Mouse (Mus musculus) brain, embryonic 18.5 days (tissue): ENCODE data around the gene Dmrt1.
"Not testable (repeated sequence)": the region's sequence is repeated elsewhere in the genome, so short reads cannot be mapped to it uniquely, and the experiment has no call there.

Source experiments
- DNase-seq: peaks from one replicate; pipeline ENCODE4 v3.0.0-alpha.2; 2012; ENCODE audit warnings: low read depth, low spot score

Gene Dmrt1

GRCm38 (mm10) chr19:25505360-25506196, at the start of gene Dmrt1:
TSS of gene Dmrt1 (plus strand) at chr19:25505618.
- DNase-seq = no peak

GRCm38 (mm10) chr19:25460760-25461159, 44.7 kb upstream of the Dmrt1 start:
- DNase-seq = no peak

GRCm38 (mm10) chr19:25461553-25462320, 43.7 kb upstream of the Dmrt1 start:
- DNase-seq = no peak

GRCm38 (mm10) chr19:25475806-25476205, 29.6 kb upstream of the Dmrt1 start:
- DNase-seq = not testable (repeated sequence)

GRCm38 (mm10) chr19:25479152-25479669, 26.2 kb upstream of the Dmrt1 start:
- no peak for DNase-seq

GRCm38 (mm10) chr19:25480820-25481219, 24.6 kb upstream of the Dmrt1 start:
- no peak for DNase-seq

- no peak for DNase-seq
These were observed 18.9 kb upstream of the Dmrt1 start for GRCm38 (mm10) chr19:25486561-25486960.

- DNase-seq = no peak
These were observed 18.1 kb upstream of the Dmrt1 start for GRCm38 (mm10) chr19:25487350-25487749.

- no peak for DNase-seq
These were observed 16.9 kb upstream of the Dmrt1 start for GRCm38 (mm10) chr19:25488546-25488945.

GRCm38 (mm10) chr19:25489546-25489945, 15.9 kb upstream of the Dmrt1 start:
- no peak for DNase-seq

- no peak for DNase-seq
These were observed 8.0 kb upstream of the Dmrt1 start for GRCm38 (mm10) chr19:25497434-25497833.

- no peak for DNase-seq
These were observed 540 bp upstream of the Dmrt1 start for GRCm38 (mm10) chr19:25504878-25505277.

GRCm38 (mm10) chr19:25506616-25507015, 1.2 kb downstream of the Dmrt1 start:
- no peak for DNase-seq

- DNase-seq = no peak
These were observed 9.6 kb downstream of the Dmrt1 start for GRCm38 (mm10) chr19:25514986-25515530.

GRCm38 (mm10) chr19:25524156-25524555, 18.7 kb downstream of the Dmrt1 start:
- no peak for DNase-seq

- no peak for DNase-seq
These were observed 20.3 kb downstream of the Dmrt1 start for GRCm38 (mm10) chr19:25525726-25526125.

- DNase-seq = no peak
These were observed 24.3 kb downstream of the Dmrt1 start for GRCm38 (mm10) chr19:25529673-25530072.

GRCm38 (mm10) chr19:25545714-25546340, 40.4 kb downstream of the Dmrt1 start:
- peak; percentile 18 for DNase-seq

GRCm38 (mm10) chr19:25547086-25547643, 41.7 kb downstream of the Dmrt1 start:
- no peak for DNase-seq

- no peak for DNase-seq
These were observed 44.9 kb downstream of the Dmrt1 start for GRCm38 (mm10) chr19:25550346-25550745.

- no peak for DNase-seq
These were observed 45.6 kb downstream of the Dmrt1 start for GRCm38 (mm10) chr19:25551053-25551452.
